Mouse (Mus musculus): ENCODE results near the gene Zpr1. TPM values are rescaled to one million over a fixed set of nuclear protein-coding genes. Genes with fewer than 3 reads are reported as not detected.

Zpr1 gene
- total RNA-seq (2023): 31.4 and 54.5 TPM in 2 replicates

DNA sequence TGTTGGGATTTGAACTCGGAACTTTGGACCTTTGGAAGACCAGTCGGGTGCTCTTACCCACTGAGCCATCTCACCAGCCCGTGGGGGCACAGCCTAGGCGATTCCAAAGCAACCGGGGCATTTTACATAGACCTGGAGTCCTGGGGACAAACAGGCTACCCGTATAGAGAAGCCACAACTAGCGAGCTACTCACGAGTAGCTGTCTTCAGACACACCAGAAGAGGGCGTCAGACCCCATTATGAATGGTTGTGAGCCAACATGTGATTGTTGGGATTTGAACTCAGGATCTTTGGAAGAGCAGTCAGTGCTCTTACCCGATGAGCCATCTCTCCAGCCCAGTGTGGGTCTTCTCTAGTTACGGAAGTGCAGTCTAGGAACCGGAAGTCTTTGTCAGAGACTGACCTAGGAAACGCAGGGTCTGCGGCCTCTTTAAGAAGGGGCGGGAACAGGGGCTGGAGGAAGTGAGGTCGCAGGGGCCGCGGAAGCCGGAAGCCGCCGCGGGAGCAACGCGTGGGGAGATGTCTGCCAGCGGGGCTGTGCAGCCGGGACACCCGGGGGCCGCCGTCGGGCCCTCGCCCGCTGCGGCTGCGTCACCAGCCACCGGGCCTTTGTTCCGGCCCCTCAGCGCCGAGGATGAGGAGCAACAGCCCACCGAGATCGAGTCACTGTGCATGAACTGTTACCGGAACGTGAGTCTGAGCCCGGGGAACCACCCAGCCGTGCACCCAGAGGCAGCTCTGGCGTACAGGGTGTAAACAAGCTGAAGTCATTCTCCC, at the start of gene Zpr1:
Zpr1 (plus strand) TSS at position 388 of the 778 bp plus-strand sequence.

GRCm38 (mm10) chr9:46228491-46228890, 44.4 kb upstream of the Zpr1 start, which contains the start of gene Apoa1:
Gene Apoa1 (plus strand): TSS chr9:46228580.

DNA sequence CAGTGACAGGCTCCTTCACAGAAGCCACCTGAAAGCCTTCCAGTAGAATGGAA, 37.4 kb upstream of the Zpr1 start, which contains the start of gene Apoc3:
Apoc3 (minus strand) TSS at position 41 of the 53 bp plus-strand sequence.

DNA sequence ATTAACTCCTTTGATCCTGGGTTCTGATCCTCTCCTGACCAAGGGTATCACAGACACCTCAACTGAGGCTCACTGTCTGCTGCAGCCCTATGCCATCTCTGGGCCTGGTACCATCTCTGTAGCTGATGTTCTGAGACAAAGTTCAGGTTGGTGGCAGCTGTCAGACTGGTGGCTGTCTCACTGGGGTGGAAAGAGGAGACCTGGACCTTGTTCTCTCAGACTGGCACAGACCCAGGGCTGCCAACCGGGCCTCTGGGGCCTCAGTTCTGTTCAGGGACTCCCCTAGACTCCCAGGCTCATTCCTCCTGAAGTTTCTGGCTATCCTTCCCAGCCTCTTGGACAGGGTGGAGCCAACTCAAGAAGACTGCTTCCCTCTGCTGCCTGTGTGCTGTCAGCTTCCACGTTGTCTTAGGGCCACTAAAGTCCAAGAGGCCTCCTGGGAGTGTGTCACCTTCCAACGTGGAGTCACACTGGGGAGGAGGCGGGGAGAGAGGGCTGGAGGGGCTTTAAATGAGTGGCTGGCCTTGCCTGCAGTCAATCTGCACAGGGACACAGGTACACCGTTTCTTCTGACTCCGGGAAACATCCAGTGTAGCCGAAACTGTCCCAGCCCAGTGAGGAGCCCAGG, 32.2 kb upstream of the Zpr1 start, which contains the start of gene Apoa4:
Apoa4 (plus strand) TSS at position 171 of the 628 bp plus-strand sequence.

DNA sequence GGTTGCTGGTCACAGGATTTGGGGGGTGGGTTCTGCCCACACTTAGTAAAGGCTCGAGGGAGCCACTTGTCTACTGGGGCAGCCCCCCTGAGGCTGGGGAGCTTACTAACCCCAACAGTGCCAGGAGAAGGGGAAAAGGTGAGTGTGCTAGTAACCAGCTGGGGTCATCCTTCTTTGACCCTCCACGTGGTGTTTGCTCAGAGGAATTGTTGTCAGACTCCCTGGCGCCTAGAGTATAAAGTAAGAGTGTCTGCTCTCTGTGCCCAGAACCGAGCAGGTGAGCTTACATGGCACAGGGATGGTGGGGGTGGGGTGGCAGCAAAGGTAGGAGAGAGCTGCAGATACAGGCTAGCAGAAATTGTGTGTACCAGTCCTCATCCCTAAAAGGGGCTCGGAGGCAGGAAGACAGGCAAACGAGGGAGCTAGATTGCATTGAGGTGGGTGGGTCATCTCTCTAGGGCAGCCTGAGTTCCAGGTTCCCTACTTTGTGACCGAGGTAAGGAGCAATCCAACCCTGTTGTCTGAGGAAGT, 4.5 kb upstream of the Zpr1 start, which contains the start of gene Apoa5:
Apoa5 (plus strand) TSS at position 291 of the 531 bp plus-strand sequence.

GRCm38 (mm10) chr9:46282631-46283436, 10.0 kb downstream of the Zpr1 start, which contains the start of gene Bud13:
Gene Bud13 (plus strand): TSS chr9:46283008.

GRCm38 (mm10) chr9:46319886-46320285, 47.0 kb downstream of the Zpr1 start, which contains the start of gene 4931429L15Rik:
Gene 4931429L15Rik (minus strand): TSS chr9:46319986.

Other genes with a start within 250 kb of the Zpr1 start
- gene Apoa1, start 44.5 kb upstream of the Zpr1 start, total RNA-seq (2023): not detected in 2 replicates
- gene Apoc3, start 37.4 kb upstream of the Zpr1 start, total RNA-seq (2023): not detected in 2 replicates
- gene Apoa4, start 32.4 kb upstream of the Zpr1 start, total RNA-seq (2023): not detected in 2 replicates
- gene Apoa5, start 4.4 kb upstream of the Zpr1 start, total RNA-seq (2023): not detected in 2 replicates
- 16.8 and 20.8 TPM in 2 replicates for gene Bud13, start 9.9 kb downstream of the Zpr1 start, total RNA-seq (2023)
- gene 4931429L15Rik, start 46.9 kb downstream of the Zpr1 start, total RNA-seq (2023): not detected in 2 replicates